ENCODE assay signal across 9 mouse cellular contexts in genomic region chr13:94358101-94358400, GRCm38 (mm10). TPM values are rescaled to one million over a fixed set of nuclear protein-coding genes. Genes with fewer than 3 reads are reported as not detected.
DNase-seq lines count a peak whose midpoint lies in the region; ATAC-seq and TF ChIP-seq lines count a peak whose summit lies in the region.
"Had no signal": no experiment of that assay in that cellular context is flagged by ENCODE, and none has a peak within 500 bp of the region (broad histone marks: within the 10 kb centered on the region; RNA-seq: fewer than 3 reads in every experiment).

No protein-coding gene starts in this region.

- H3K4me3 ChIP-seq in heart, embryonic 16.5 days (ENCODE audit: low read length) = peak overlapping the region; percentile 98
- peak overlapping the region; percentile 95 for H3K4me3 ChIP-seq in bone marrow, adult 2 months (replicated peaks; ENCODE audit: control insufficient read depth, low read depth, low read length)
- H3K4me3 ChIP-seq in forebrain, embryonic 16.5 days (replicated peaks; ENCODE audit: low read length) = peak overlapping the region; percentile 71

- peaks cover 15% of the 10 kb centered on the region for H3K4me1 ChIP-seq in heart, embryonic 16.5 days (ENCODE audit: control insufficient read depth, insufficient read depth, low read length)
- no peaks in the 10 kb centered on the region for H3K4me1 ChIP-seq in bone marrow, adult 2 months (ENCODE audit: control insufficient read depth, insufficient read depth, low read length)
- peaks cover 13% of the 10 kb centered on the region for H3K4me1 ChIP-seq in forebrain, embryonic 16.5 days (replicated peaks; ENCODE audit: control insufficient read depth, insufficient read depth, low read length)

- peak overlapping the region; percentile 93 for H3K27ac ChIP-seq in heart, embryonic 16.5 days (ENCODE audit: low read length)
- H3K27ac ChIP-seq in bone marrow, adult 2 months (ENCODE audit: control insufficient read depth, insufficient read depth, low read depth, low read length, poor library complexity) = peak overlapping the region; percentile 89
- H3K27ac ChIP-seq in forebrain, embryonic 16.5 days (ENCODE audit: low read length) = no peak overlapping the region

- H3K4me2 ChIP-seq in heart, embryonic 16.5 days (ENCODE audit: low read depth, low read length) = peak overlapping the region; percentile 98
- H3K4me2 ChIP-seq in forebrain, embryonic 16.5 days (ENCODE audit: low read length) = peak overlapping the region; percentile 56

- ATAC-seq in heart, embryonic 16.5 days (replicated peaks; ENCODE audit: extremely low read depth, insufficient read depth, low FRiP score) = peak; percentile 55; the same call in 1 of the 2 replicates
- no peak for ATAC-seq in forebrain, embryonic 16.5 days
- peak; percentile 31 for ATAC-seq in megakaryocyte, adult 5-6 weeks (ENCODE audit: poor library complexity, severe bottlenecking)

- 1% methylated on average over 9 of the region's 9 CpGs for WGBS in heart, embryonic 16.5 days
- 0% methylated on average over 9 of the region's 9 CpGs for WGBS in bone marrow, adult 2 months
- 1% methylated on average over 9 of the region's 9 CpGs for WGBS in forebrain, embryonic 16.5 days

- no peaks in the 10 kb centered on the region for H3K36me3 ChIP-seq in heart, embryonic 16.5 days (ENCODE audit: control insufficient read depth, insufficient read depth)
- no peaks in the 10 kb centered on the region for H3K36me3 ChIP-seq in forebrain, embryonic 16.5 days (ENCODE audit: control insufficient read depth, insufficient read depth)

- peak overlapping the region; percentile 97 for H3K9ac ChIP-seq in heart, embryonic 16.5 days (ENCODE audit: low read length)
- peak overlapping the region; percentile 83 for H3K9ac ChIP-seq in forebrain, embryonic 16.5 days (replicated peaks; ENCODE audit: low read depth, low read length)

- no peak for TF ChIP-seq POLR2A in bone marrow, adult 2 months (IDR thresholded peaks at IDR 0.05; ENCODE audit: borderline replicate concordance, control insufficient read depth, low read depth, low read length)

- H3K27me3 ChIP-seq in heart, embryonic 16.5 days (ENCODE audit: control insufficient read depth, insufficient read depth, low read length) = no peaks in the 10 kb centered on the region
- no peaks in the 10 kb centered on the region for H3K27me3 ChIP-seq in forebrain, embryonic 16.5 days (replicated peaks; ENCODE audit: control insufficient read depth, insufficient read depth, low read length)
- H3K27me3 ChIP-seq: Patski had no signal

- no peak for DNase-seq in heart, adult 11 months
- DNase-seq in adrenal gland, postnatal 10 days = no peak
- DNase-seq in layer of hippocampus, postnatal 10 days (ENCODE audit: low spot score in 2 of 2) = no peak
- no peak for DNase-seq in adrenal gland, adult 18-20 months (ENCODE audit: low spot score in 2 of 2)

- TF ChIP-seq CTCF in bone marrow, adult 2 months (IDR thresholded peaks at IDR 0.05; ENCODE audit: control insufficient read depth, insufficient read depth, low read length) = no peak

- peaks cover 4% of the 10 kb centered on the region for H3K9me3 ChIP-seq in heart, embryonic 16.5 days (replicated peaks; ENCODE audit: control insufficient read depth, low read length)
- H3K9me3 ChIP-seq in forebrain, embryonic 16.5 days (ENCODE audit: control insufficient read depth, low read length) = 0 out of 2 replicates have a peak, but pooled peaks cover 2% of the 10 kb centered on the region

RNA-seq across cellular contexts. Expression of gene Ap3b1, which starts 0.7 kb away (rescaled TPM):
- polyA plus RNA-seq in heart, embryonic 16.5 days (2015; fragmentation: Nextera tagmentation; extraction: Ambion mirVana) = 33.3 and 33.7 TPM in 2 replicates
- 22.7 and 23.0 TPM in 2 replicates for polyA plus RNA-seq in bone marrow, adult 2 months (2011; ENCODE audit: insufficient read depth, insufficient read length, low replicate concordance, missing spikeins)
- 34.4 and 39.2 TPM in 2 replicates for polyA plus RNA-seq in forebrain, embryonic 16.5 days (2015; fragmentation: Nextera tagmentation; extraction: Ambion mirVana)
- total RNA-seq in megakaryocyte, adult 5-6 weeks (2015) = 47.0 and 50.7 TPM in 2 replicates
- total RNA-seq in megakaryocyte, adult 5-6 weeks (2017) = 103 and 113 TPM in 2 replicates
- total RNA-seq in adrenal gland, postnatal 10 days (2021) = 10 to 100 TPM; 36.1 to 39.3 TPM
- 10 to 100 TPM; 45.4 to 46.2 TPM for total RNA-seq in layer of hippocampus, postnatal 10 days (2021)
- 10 to 100 TPM; 42.7 to 47.1 TPM for total RNA-seq in adrenal gland, adult 18-20 months (2021)
